Mouse (Mus musculus) limb, embryonic 11.5 days (tissue): Measurements from ENCODE around the gene Hoxc5. TPM values are rescaled to one million over a fixed set of nuclear protein-coding genes. Genes with fewer than 3 reads are reported as not detected.

Source experiments
- ATAC-seq: fragments of 200-750 bp; cut with Nextera tagmentation; 2 replicates; pipeline ENCODE4 v1.8.0; 2017; ENCODE audit warnings: low read depth; ENCODE audit not compliant: insufficient number of reproducible peaks, low FRiP score, low TSS enrichment
- DNase-seq: peaks from one replicate; pipeline ENCODE4 v3.0.0-alpha.2; 2015; ENCODE audit warnings: low spot score
- H3K27ac ChIP-seq: fragments of 300-500 bp; sonication (generic); replicated peaks from 2 replicates; pipeline ENCODE4 v1.5.1; 2014; ENCODE audit warnings: low read depth, mild to moderate bottlenecking, low read length
- H3K27me3 ChIP-seq: fragments of 300-500 bp; sonication (generic); 2 replicates; pipeline ENCODE4 v1.6.1; 2014; ENCODE audit warnings: mild to moderate bottlenecking, low read length, mixed read lengths; ENCODE audit not compliant: control insufficient read depth, insufficient read depth
- H3K36me3 ChIP-seq: fragments of 300-500 bp; sonication (generic); 2 replicates; pipeline ENCODE4 v1.6.1; 2014; ENCODE audit warnings: mild to moderate bottlenecking, low read length, moderate library complexity, mixed read lengths; ENCODE audit not compliant: control insufficient read depth, insufficient read depth
- H3K4me1 ChIP-seq: fragments of 300-500 bp; sonication (generic); 2 replicates; pipeline ENCODE4 v1.6.1; 2014; ENCODE audit warnings: low read length, mixed read lengths; ENCODE audit not compliant: control insufficient read depth, insufficient read depth
- H3K4me2 ChIP-seq: fragments of 300-500 bp; sonication (generic); 2 replicates; pipeline ENCODE4 v1.6.1; 2014; ENCODE audit warnings: low read depth, mild to moderate bottlenecking, moderate library complexity; ENCODE audit not compliant: severe bottlenecking
- H3K4me3 ChIP-seq: fragments of 300-500 bp; sonication (generic); 2 replicates; pipeline ENCODE4 v1.5.1; 2014; ENCODE audit warnings: low read depth, low read length
- H3K9ac ChIP-seq: fragments of 300-500 bp; sonication (generic); 2 replicates; pipeline ENCODE4 v1.6.1; 2014; ENCODE audit warnings: mild to moderate bottlenecking, low read length
- H3K9me3 ChIP-seq: fragments of 300-500 bp; sonication (generic); 2 replicates; pipeline ENCODE4 v1.6.1; 2016; ENCODE audit warnings: low read length; ENCODE audit not compliant: control insufficient read depth
- WGBS: fragments of 180-500 bp; shearing (Covaris S2); extraction: QIAGEN DNeasy Blood & Tissue Kit; methylation state at CpG from one replicate; pipeline ENCODE4 v1.1.7; 2014; 5-methylcytosine and 5-hydroxymethylcytosine counted together
- polyA plus RNA-seq: library from polyadenylated mRNA; unstranded; fragments of >200 nt; fragmentation: Nextera tagmentation; extraction: Ambion mirVana; gene quantifications from 2 replicates; pipeline ENCODE4 v1.2.1, GENCODE M21; 2014

Hoxc5 gene
- polyA plus RNA-seq, 1 experiment from 2014 or later = 8.3 TPM

DNA sequence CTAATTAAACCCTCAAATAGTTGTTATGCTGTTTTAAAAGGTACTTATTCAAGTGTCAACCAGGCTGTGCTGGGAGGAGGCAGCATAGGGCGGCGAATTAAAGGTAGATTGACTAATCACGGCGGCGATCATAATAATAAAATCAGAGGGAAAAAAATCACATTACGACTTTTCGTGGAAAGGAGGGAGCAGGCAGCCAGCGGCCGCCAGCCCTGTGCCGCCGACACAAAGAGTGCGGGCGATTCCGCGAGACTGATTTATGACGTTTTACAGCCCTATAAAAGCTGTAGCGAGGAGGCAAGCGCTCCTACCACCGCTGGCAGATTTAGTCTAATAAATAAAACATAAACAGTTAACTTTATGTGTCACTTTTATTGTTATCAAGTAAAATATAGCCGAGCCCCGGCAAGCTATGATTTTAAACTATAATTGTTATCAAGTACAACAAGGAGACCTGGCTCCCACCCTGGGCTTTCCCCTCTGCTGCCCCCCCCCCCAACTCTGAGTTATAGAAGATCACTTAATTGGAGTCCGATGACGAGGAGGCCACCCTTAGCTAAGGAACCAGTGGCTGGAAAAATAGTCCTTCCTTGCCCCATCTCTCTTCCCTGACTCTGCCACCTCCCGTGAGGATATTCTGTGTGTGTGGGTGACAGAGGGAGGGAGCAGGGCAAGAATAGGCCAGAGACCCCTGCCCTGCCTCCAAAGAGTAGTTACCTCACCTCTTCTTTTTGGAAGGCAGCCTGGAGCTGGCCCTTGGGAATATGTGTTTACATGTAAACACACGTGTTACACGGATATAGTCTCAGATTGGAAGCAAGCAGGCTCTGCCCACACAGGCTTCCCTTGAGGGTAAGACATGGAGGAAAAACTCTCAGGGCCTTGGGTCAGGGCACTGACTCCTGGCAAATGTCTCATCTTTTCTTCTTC is 65.7 kb downstream of the Hoxc5 start:
- Histone ChIP-seq H3K4me3 (no peak overlapping the region), H3K4me2 (no peak overlapping the region; the same call in 1 of the 2 replicates), H3K27ac (no peak overlapping the region), H3K4me1 (peaks cover 31% of the 10 kb centered on the region), H3K9me3 (no peaks in the 10 kb centered on the region), H3K36me3 (no peaks in the 10 kb centered on the region), H3K27me3 (peaks cover 79% of the 10 kb centered on the region), H3K9ac (no peak overlapping the region)
- ATAC-seq (no peak), DNase-seq (peak; percentile 78)
- WGBS = under 1% methylated on average over 26 of the region's 26 CpGs

DNA sequence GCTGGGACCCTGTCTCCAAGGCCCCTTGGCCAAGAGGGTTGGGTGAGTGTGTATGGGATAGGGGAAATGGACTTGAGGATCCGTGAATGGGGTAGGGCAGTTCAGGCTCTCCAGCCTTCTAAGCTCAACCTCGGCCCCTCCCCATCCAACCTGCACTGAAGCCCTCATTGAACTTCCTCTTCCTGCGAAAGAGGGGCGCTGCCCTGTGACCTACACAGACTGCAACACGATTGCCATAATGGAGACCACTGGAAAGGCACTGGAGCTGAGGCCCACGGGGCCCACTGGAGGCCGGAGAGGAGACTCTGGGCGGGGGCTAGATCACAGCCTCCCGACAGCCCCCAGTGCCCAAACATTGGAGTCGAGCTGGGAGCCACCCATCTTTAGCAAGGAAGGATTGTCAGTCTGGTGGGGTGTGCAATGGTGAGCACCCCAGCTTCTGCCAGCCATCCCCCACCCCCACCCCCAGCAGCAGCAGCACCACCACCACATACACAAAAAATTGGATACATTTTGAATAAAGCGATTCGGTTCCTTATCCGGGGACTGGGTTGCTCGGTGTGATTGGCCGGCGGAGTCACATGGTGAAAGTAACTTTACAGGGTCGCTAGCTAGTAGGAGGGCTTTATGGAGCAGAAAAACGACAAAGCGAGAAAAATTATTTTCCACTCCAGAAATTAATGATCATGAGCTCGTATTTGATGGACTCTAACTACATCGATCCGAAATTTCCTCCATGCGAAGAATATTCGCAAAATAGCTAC is 67.0 kb downstream of the Hoxc5 start:
- Histone ChIP-seq H3K9me3 (no peaks in the 10 kb centered on the region), H3K27ac (0 out of 2 replicates have a peak overlapping the region, but pooled peaks have one; percentile 43), H3K4me3 (peak overlapping the region; percentile 30), H3K4me1 (peaks cover 35% of the 10 kb centered on the region), H3K36me3 (no peaks in the 10 kb centered on the region), H3K9ac (peak overlapping the region; percentile 13; the same call in 1 of the 2 replicates), H3K4me2 (peak overlapping the region; percentile 60), H3K27me3 (peaks cover 77% of the 10 kb centered on the region)
- 2% methylated on average over 24 of the region's 24 CpGs for WGBS
- DNase-seq (peak; percentile 51), ATAC-seq (peak; percentile 49; the same call in 1 of the 2 replicates)

DNA sequence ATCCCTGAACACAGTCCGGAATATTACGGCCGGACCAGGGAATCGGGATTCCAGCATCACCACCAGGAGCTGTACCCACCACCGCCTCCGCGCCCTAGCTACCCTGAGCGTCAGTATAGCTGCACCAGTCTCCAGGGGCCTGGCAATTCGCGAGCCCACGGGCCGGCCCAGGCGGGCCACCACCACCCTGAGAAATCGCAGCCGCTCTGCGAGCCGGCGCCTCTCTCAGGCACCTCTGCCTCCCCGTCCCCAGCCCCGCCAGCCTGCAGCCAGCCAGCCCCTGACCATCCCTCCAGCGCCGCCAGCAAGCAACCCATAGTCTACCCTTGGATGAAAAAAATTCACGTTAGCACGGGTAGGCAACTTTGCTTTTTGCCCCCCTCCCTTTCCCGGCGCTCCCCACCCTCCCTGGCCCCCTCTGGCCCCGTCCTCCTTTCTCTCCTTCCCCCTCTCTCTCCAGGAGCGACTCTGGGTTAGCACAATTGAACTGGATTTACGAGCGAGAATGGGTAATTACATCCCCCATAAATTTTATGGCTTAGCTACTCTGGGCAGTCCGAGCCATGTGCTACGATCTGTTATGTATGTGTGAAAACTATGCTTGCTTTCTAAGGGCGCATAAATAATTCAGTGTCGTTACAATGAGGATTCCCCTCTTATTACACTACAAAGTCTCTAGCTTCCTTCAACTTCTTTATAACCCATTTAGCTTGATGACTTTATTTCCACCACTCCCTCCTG is 67.7 kb downstream of the Hoxc5 start:
- H3K4me3 ChIP-seq = peak overlapping the region; percentile 30
- peak overlapping the region; percentile 43; the same call in 1 of the 2 replicates for H3K27ac ChIP-seq
- peak; percentile 69 for DNase-seq
- peak; percentile 48; the same call in 1 of the 2 replicates for ATAC-seq
- no peaks in the 10 kb centered on the region for H3K36me3 ChIP-seq
- H3K4me1 ChIP-seq = peaks cover 37% of the 10 kb centered on the region
- WGBS = under 1% methylated on average over 34 of the region's 34 CpGs
- H3K4me2 ChIP-seq = peak overlapping the region; percentile 60
- H3K9me3 ChIP-seq = no peaks in the 10 kb centered on the region
- H3K27me3 ChIP-seq = peaks cover 82% of the 10 kb centered on the region
- peak overlapping the region; percentile 50; the same call in 1 of the 2 replicates for H3K9ac ChIP-seq

GRCm38 (mm10) chr15:103035548-103035881 is 68.3 kb downstream of the Hoxc5 start:
- Histone ChIP-seq H3K4me1 (peaks cover 40% of the 10 kb centered on the region), H3K4me3 (peak overlapping the region; percentile 30), H3K27ac (no peak overlapping the region), H3K27me3 (peaks cover 82% of the 10 kb centered on the region), H3K9me3 (no peaks in the 10 kb centered on the region), H3K4me2 (peak overlapping the region; percentile 60), H3K9ac (peak overlapping the region; percentile 50; the same call in 1 of the 2 replicates), H3K36me3 (no peaks in the 10 kb centered on the region)
- 2% methylated on average over 14 of the region's 14 CpGs for WGBS
- no peak for DNase-seq
- ATAC-seq = no peak

DNA sequence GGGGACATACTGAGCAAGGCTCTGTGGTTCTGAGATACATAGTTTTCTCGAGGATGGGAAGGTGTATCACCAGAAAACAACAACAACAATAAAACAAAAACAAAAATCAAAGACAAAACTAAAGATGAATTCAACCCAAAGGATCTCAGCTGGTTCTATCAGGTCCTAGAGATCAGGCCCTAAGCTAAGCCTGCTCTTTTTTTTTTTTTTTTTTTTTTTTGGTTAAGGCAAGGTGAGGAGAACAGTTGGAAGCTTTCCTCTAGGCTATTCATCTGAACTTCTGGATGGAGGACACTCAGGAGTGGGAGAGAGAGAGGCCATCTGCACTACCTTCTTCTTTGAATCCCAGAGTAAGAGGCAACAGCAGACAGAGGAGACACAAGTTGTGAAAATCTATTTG is 70.3 kb downstream of the Hoxc5 start:
- Histone ChIP-seq H3K4me3 (no peak overlapping the region), H3K9ac (no peak overlapping the region), H3K4me2 (peak overlapping the region; percentile 11; the same call in 1 of the 2 replicates), H3K27ac (no peak overlapping the region), H3K9me3 (no peaks in the 10 kb centered on the region), H3K36me3 (no peaks in the 10 kb centered on the region), H3K4me1 (peaks cover 40% of the 10 kb centered on the region), H3K27me3 (peaks cover 82% of the 10 kb centered on the region)
- ATAC-seq (no peak), DNase-seq (no peak)
- 32% methylated on average over 1 of the region's 1 CpGs for WGBS

- H3K27ac ChIP-seq = no peak overlapping the region
- no peak overlapping the region for H3K4me2 ChIP-seq
- no peaks in the 10 kb centered on the region for H3K36me3 ChIP-seq
- 10% methylated on average over 10 of the region's 10 CpGs for WGBS
- no peak overlapping the region for H3K4me3 ChIP-seq
- no peak for ATAC-seq
- H3K9me3 ChIP-seq = no peaks in the 10 kb centered on the region
- H3K27me3 ChIP-seq = peaks cover 78% of the 10 kb centered on the region
- no peak for DNase-seq
- H3K4me1 ChIP-seq = peaks cover 31% of the 10 kb centered on the region
- H3K9ac ChIP-seq = no peak overlapping the region
Measured at GRCm38 (mm10) chr15:103038701-103039480, 71.6 kb downstream of the Hoxc5 start.

DNA sequence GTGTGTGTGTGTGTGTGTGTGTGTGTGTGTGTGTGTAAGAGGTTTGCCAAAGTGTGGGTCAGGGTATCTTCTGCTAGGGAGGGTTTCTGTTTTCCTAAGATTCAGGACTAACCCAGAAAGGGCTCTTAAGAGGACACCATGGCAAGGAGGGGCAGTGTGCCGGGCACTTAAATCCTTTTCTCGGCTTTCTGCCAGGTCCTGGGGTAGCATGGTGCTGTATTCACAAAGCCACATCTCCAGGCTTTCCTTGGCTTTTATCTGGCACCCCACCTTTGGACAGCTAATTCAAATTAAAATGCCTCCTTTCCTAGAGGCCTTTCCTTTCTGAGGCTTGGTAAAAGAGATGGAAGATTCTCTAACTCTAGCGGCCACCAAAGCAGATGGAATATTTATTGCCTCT is 72.4 kb downstream of the Hoxc5 start:
- H3K4me3 ChIP-seq = no peak overlapping the region
- WGBS = 15% methylated on average over 3 of the region's 3 CpGs
- no peak overlapping the region for H3K4me2 ChIP-seq
- H3K27me3 ChIP-seq = peaks cover 75% of the 10 kb centered on the region
- no peaks in the 10 kb centered on the region for H3K9me3 ChIP-seq
- no peak for DNase-seq
- H3K4me1 ChIP-seq = peaks cover 25% of the 10 kb centered on the region
- no peak overlapping the region for H3K9ac ChIP-seq
- no peak overlapping the region for H3K27ac ChIP-seq
- no peak for ATAC-seq
- H3K36me3 ChIP-seq = no peaks in the 10 kb centered on the region
